Mouse (Mus musculus): ENCODE measurements at regions not wholly inside any gene's neighbourhood (a gene's known extent, or its start where the extent isn't known, plus 50 kb on each side); places are given as distances from the start of the nearest gene placed in this dataset.

- DNase-seq (ENCODE audit: low spot score in 2 of 2): no peak
Measured at GRCm38 (mm10) chr17:79282771-79283170, 72.1 kb downstream of the Cdc42ep3 start.

- DNase-seq (ENCODE audit: low spot score in 2 of 2): no peak
Measured at GRCm38 (mm10) chr17:79273551-79273950, 81.3 kb downstream of the Cdc42ep3 start.

GRCm38 (mm10) chr17:79259691-79260090 is 95.2 kb downstream of the Cdc42ep3 start:
- DNase-seq (ENCODE audit: low spot score in 2 of 2): no peak

- DNase-seq (ENCODE audit: low spot score in 2 of 2): no peak
Measured at GRCm38 (mm10) chr17:79246962-79247902, 107.7 kb downstream of the Cdc42ep3 start.

GRCm38 (mm10) chr17:79244121-79244520 is 110.8 kb downstream of the Cdc42ep3 start:
- DNase-seq (ENCODE audit: low spot score in 2 of 2): peak in 1 of 2 experiments; percentile 13

GRCm38 (mm10) chr17:79243426-79243825 is 111.5 kb downstream of the Cdc42ep3 start:
- peak in 1 of 2 experiments; percentile 10 for DNase-seq (ENCODE audit: low spot score in 2 of 2)

GRCm38 (mm10) chr17:79241489-79241888 is 113.4 kb downstream of the Cdc42ep3 start:
- DNase-seq (ENCODE audit: low spot score in 2 of 2): peak in 1 of 2 experiments; percentile 7

- DNase-seq (ENCODE audit: low spot score in 2 of 2): peak in 1 of 2 experiments; percentile 27
Measured at GRCm38 (mm10) chr17:79236244-79236781, 118.6 kb downstream of the Cdc42ep3 start.

- DNase-seq (ENCODE audit: low spot score in 2 of 2): peak in 1 of 2 experiments; percentile 46
Measured at GRCm38 (mm10) chr17:79230653-79231489, 124.0 kb downstream of the Cdc42ep3 start.

GRCm38 (mm10) chr17:79206563-79206962 is 148.3 kb downstream of the Cdc42ep3 start:
- DNase-seq (ENCODE audit: low spot score in 2 of 2): no peak

- DNase-seq (ENCODE audit: low spot score in 2 of 2): no peak
Measured at GRCm38 (mm10) chr17:79206111-79206510, 148.8 kb downstream of the Cdc42ep3 start.

GRCm38 (mm10) chr17:79199814-79200491 is 148.2 kb downstream of the Qpct start:
- peak in 1 of 2 experiments; percentile 5 for DNase-seq (ENCODE audit: low spot score in 2 of 2)

GRCm38 (mm10) chr17:79191871-79192373 is 140.2 kb downstream of the Qpct start:
- DNase-seq (ENCODE audit: low spot score in 2 of 2): no peak

GRCm38 (mm10) chr17:79188282-79188681 is 136.6 kb downstream of the Qpct start:
- no peak for DNase-seq (ENCODE audit: low spot score in 2 of 2)

GRCm38 (mm10) chr17:79180277-79181130 is 128.8 kb downstream of the Qpct start:
- DNase-seq (ENCODE audit: low spot score in 2 of 2): no peak

- DNase-seq (ENCODE audit: low spot score in 2 of 2): no peak
Measured at GRCm38 (mm10) chr17:79177259-79177658, 125.6 kb downstream of the Qpct start.

- DNase-seq (ENCODE audit: low spot score in 2 of 2): no peak
Measured at GRCm38 (mm10) chr17:79176356-79176755, 124.7 kb downstream of the Qpct start.

- DNase-seq (ENCODE audit: low spot score in 2 of 2): no peak
Measured at GRCm38 (mm10) chr17:79175381-79175780, 123.7 kb downstream of the Qpct start.

GRCm38 (mm10) chr17:79172328-79172727 is 120.6 kb downstream of the Qpct start:
- peak in 1 of 2 experiments; percentile 18 for DNase-seq (ENCODE audit: low spot score in 2 of 2)

- DNase-seq (ENCODE audit: low spot score in 2 of 2): no peak
Measured at GRCm38 (mm10) chr17:79170690-79171089, 119.0 kb downstream of the Qpct start.

Measured in spleen, postnatal 4 days (tissue).